Mouse (Mus musculus) ES-E14 (cell line): ENCODE measurements around the gene Catsper2. TPM values are rescaled to one million over a fixed set of nuclear protein-coding genes. Genes with fewer than 3 reads are reported as not detected.

ENCODE experiments used
- DNase-seq: peaks from one replicate; pipeline ENCODE4 v3.0.0-alpha.2; 2013; ENCODE audit warnings: low read depth, low spot score
- H3K27ac ChIP-seq: 2 replicates; pipeline ENCODE4 v1.5.1; 2012; ENCODE audit warnings: low read depth, mild to moderate bottlenecking, low read length, moderate library complexity, mixed read lengths; ENCODE audit not compliant: poor library complexity, insufficient read depth, severe bottlenecking
- H3K36me3 ChIP-seq: 2 replicates; pipeline ENCODE4 v1.6.1; 2012; ENCODE audit warnings: mild to moderate bottlenecking, low read length, moderate library complexity, mixed read lengths; ENCODE audit not compliant: control insufficient read depth, poor library complexity, insufficient read depth, severe bottlenecking
- H3K4me1 ChIP-seq, 2 experiments: fragments of 150-350 bp in 1 of 2; sonication (generic) in 1 of 2; 2 replicates each; pipeline ENCODE4 v1.6.1; 2012; ENCODE audit warnings: low read length in 2 of 2, mild to moderate bottlenecking in 1 of 2, mixed read lengths in 1 of 2; ENCODE audit not compliant: control insufficient read depth in 2 of 2, insufficient read depth in 2 of 2, poor library complexity in 1 of 2
- H3K4me3 ChIP-seq, 2 experiments: fragments of 150-350 bp in 1 of 2; sonication (generic) in 1 of 2; 2 replicates each; pipeline ENCODE4 v1.5.1; 2012; ENCODE audit warnings: low read length in 2 of 2, low read depth in 1 of 2, mild to moderate bottlenecking in 1 of 2, mixed read lengths in 1 of 2; ENCODE audit not compliant: insufficient read depth in 1 of 2, poor library complexity in 1 of 2, severe bottlenecking in 1 of 2
- H3K9ac ChIP-seq: 2 replicates; pipeline ENCODE4 v1.6.1; 2012; ENCODE audit warnings: low read depth, mild to moderate bottlenecking, low read length, mixed read lengths; ENCODE audit not compliant: poor library complexity, insufficient read depth, severe bottlenecking
- H3K9me3 ChIP-seq: fragments of 150-350 bp; sonication (generic); 2 replicates; pipeline ENCODE4 v1.6.1; 2012; ENCODE audit warnings: low read depth, mild to moderate bottlenecking, low read length; ENCODE audit not compliant: control insufficient read depth, insufficient read depth
- CHD2 ChIP-seq: IDR thresholded peaks from 2 replicates; pipeline ENCODE4 v1.6.1; 2014; ENCODE audit warnings: mild to moderate bottlenecking, low read depth, low read length, inconsistent platforms
- HCFC1 ChIP-seq: IDR thresholded peaks from 2 replicates; pipeline ENCODE4 v1.6.1; 2012; ENCODE audit warnings: low read length, inconsistent platforms, borderline replicate concordance; ENCODE audit not compliant: insufficient read depth
- MAFK ChIP-seq: IDR thresholded peaks from 2 replicates; pipeline ENCODE4 v1.6.1; 2014; ENCODE audit warnings: mild to moderate bottlenecking, low read depth, low read length, inconsistent platforms; ENCODE audit not compliant: insufficient read depth
- ZC3H11A ChIP-seq: IDR thresholded peaks from 2 replicates; pipeline ENCODE4 v1.6.1; 2012; ENCODE audit warnings: low read depth, mild to moderate bottlenecking, inconsistent platforms, low read length, borderline replicate concordance
- ZNF384 ChIP-seq: IDR thresholded peaks from 2 replicates; pipeline ENCODE4 v1.6.1; 2012; ENCODE audit warnings: low read depth, low read length, inconsistent platforms
- in situ Hi-C, 2 experiments: fragments of 600-800 bp; cut with MboI; formaldehyde crosslinking; loops; one replicate each; pipeline ENCODE4 v1.15.1; 2025; ENCODE audit warnings: low sequenced_read_pairs in 2 of 2, inconsistent platforms in 1 of 2; ENCODE audit not compliant: unreplicated experiment in 2 of 2
- total RNA-seq: library from RNA; depleted of rRNA; stranded (reverse); fragments of 300-350 nt; gene quantifications from 2 replicates; pipeline ENCODE4 v1.2.3, GENCODE M21; 2012; rRNA removed

The Catsper2 gene
- 3.3 and 3.7 TPM in 2 replicates for total RNA-seq

DNA sequence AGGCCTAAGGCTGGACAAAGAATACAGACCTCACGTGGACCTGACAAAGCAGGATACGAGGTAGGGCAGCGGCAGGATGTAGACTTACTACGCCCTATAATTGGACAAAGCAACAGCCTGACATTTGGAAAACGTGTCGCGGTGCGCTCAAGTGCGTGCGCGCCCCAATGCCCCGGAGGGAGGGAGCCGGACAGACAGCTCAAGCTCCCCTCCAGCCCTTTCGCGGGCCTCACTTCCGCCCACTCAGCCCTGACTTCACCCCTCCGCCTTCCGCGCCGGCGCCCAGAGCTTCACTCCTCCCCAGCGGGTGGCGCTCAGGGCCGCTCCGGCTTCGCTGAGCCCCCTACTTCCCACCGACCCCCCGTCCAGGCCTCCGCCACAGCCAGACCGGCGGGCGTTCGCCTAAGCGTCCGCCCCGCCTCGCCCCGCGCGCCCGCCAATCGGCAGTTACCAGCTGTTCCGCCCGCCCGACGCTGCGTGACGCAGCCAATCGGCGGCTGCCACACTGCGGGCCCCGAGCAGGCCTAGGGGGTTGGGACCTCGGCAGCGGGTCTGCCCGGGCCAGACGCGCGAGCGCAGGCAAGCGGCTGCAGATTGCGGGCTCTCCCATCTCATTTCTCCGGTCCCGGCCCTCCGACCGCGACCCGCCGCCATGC is at the start of gene Catsper2, which contains the start of gene Pdia3:
Catsper2 (minus strand) TSS at position 406 of the 656 bp plus-strand sequence.
Pdia3 (plus strand) TSS at position 389 of the 656 bp plus-strand sequence.
- H3K9ac ChIP-seq = peak within 1 kb of the TSS; percentile 99
- in situ Hi-C loops = no loop called here
- no peaks in the 10 kb centered on the region for H3K9me3 ChIP-seq
- H3K4me1 ChIP-seq = peaks cover 3 to 6% of the 10 kb centered on the region in 2 experiments; a peak in 3 of 4 replicates
- peak; percentile 86 for DNase-seq
- peaks cover 5% of the 10 kb centered on the region for H3K36me3 ChIP-seq
- H3K4me3 ChIP-seq = peak within 1 kb of the TSS; percentile 90 to 99
- H3K27ac ChIP-seq = peak within 1 kb of the TSS; percentile 94
- TF ChIP-seq HCFC1 (peak; percentile 41), ZNF384 (no peak)

DNA sequence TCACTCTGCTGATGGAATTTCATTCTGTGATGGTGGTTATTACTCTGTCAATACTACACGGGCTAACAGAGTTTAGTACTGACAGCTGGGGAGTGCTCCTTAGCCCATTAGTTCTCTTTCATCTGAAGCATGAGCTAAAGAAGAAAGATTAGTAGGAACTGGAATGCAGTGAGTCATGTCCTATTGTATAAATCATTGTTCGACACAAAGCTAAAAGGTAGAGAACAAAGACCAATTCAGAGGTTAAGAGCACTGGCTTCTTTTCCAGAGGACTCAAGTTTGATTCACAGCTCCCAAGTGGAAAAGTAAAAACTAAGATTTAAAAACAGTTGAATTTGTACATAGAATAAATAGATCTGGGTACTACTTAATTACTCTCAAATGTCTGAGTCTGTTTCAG is 46.5 kb upstream of the Catsper2 start:
- TF ChIP-seq HCFC1 (no peak), CHD2 (no peak), MAFK (no peak), ZC3H11A (no peak), ZNF384 (no peak)
- H3K27ac ChIP-seq = no peak overlapping the region
- no peaks in the 10 kb centered on the region for H3K9me3 ChIP-seq
- in situ Hi-C loops = no loop called here
- peaks cover 0 to 4% of the 10 kb centered on the region in 2 experiments; a peak in 2 of 4 replicates for H3K4me1 ChIP-seq
- no peak overlapping the region for H3K9ac ChIP-seq
- no peak overlapping the region for H3K4me3 ChIP-seq
- peaks cover 2% of the 10 kb centered on the region for H3K36me3 ChIP-seq
- DNase-seq = no peak

DNA sequence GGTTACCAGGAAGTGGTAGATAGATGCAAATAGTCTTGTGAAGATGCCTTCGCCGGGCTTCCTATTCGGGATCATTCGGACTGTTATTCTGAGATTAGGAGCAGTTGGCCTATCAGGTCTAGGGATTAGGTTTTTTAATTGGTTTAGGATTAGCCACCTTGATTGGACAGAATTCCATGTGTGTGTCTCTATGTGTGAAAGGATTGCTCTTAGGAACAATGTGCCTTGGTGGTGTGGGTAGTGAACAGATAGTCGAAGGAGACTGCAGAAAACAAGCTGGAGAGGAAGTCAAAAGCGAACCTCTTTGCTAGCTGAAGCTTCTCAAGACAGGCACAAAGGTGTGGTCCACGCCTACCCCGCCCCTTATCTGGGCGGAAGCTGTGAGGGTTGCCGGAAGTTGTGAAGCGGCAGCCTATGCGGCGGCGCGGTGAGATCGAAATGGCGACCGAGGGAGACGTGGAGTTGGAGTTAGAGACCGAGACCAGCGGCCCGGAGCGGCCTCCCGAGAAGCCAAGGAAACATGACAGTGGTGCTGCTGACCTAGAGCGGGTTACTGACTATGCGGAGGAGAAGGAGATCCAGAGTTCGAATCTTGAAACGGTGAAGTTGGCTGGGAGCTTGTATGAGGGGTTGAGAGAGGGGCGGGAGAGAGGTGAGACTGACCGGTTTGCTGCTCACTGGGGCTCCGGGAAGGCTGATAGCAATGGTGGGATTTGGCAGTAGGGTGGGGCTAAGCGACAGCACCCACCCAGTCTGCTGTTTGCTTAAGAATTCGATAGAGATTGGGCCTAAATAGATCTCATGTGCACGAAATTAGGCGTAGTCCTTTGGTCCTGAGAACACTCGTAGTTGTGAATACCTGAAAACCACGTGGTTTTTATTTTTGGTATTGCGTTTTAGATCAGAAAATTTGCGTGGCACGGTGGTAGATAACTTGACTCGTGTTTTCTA is 43.4 kb upstream of the Catsper2 start, which contains the start of gene Serinc4:
Serinc4 (minus strand) TSS at position 90 of the 951 bp plus-strand sequence.
- in situ Hi-C loops = no loop called here
- H3K36me3 ChIP-seq = peaks cover 8% of the 10 kb centered on the region

DNA sequence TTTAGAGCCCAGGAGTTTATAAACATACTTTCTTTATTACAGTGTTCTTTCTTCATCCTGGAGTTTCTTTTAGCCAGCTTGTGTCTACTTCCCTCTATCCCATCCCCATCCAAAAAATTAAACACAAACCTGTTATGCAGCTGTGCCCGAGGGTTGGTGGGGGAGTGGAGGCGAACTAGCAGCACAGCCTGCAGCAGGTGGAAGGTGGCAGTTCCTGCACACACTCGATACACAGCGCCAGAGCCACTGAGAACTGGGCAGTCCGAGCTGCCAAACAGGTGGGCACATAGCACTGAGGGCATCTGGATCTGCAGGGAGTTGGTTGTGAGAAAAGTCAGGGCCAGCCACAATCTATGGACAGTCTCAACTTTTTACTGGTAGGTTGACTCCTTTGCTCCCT is 41.9 kb upstream of the Catsper2 start:
- Histone ChIP-seq H3K9me3 (no peaks in the 10 kb centered on the region), H3K9ac (no peak overlapping the region), H3K27ac (no peak overlapping the region), H3K4me3 (no peak overlapping the region), H3K36me3 (peaks cover 15% of the 10 kb centered on the region), H3K4me1 (peaks cover 4 to 5% of the 10 kb centered on the region in 2 experiments)
- DNase-seq = no peak
- TF ChIP-seq MAFK (no peak), ZNF384 (no peak)
- in situ Hi-C loops = no loop called here

More for the DNA sequence above, 43.4 kb upstream of the Catsper2 start, which contains the start of gene Serinc4:
- H3K4me1 ChIP-seq = peaks cover 3 to 4% of the 10 kb centered on the region in 2 experiments; a peak in 3 of 4 replicates
- TF ChIP-seq ZNF384 (no peak), ZC3H11A (no peak), MAFK (no peak), CHD2 (no peak), HCFC1 (peak; percentile 53; the same call in 1 of the 2 replicates)
- peak within 1 kb of the TSS; percentile 70 for H3K27ac ChIP-seq
- peak within 1 kb of the TSS; percentile 91 for H3K9ac ChIP-seq
- DNase-seq = peak; percentile 87
- H3K9me3 ChIP-seq = no peaks in the 10 kb centered on the region
- H3K4me3 ChIP-seq = peak within 1 kb of the TSS; percentile 84 to 98
